Mouse (Mus musculus) heart, postnatal 14 days (tissue): ENCODE measurements around the gene Hspa13. TPM values are rescaled to one million over a fixed set of nuclear protein-coding genes. Genes with fewer than 3 reads are reported as not detected.

Experiments used
- DNase-seq, 2 experiments: peaks; one replicate each; pipeline ENCODE4 v3.0.0; 2021 to 2022
- intact Hi-C: fragments of 180-260 bp; cut with DNase I; formaldehyde crosslinking; loops from one replicate; pipeline ENCODE4 v1.15.1; 2025
- long read RNA-seq, 2 experiments: library from polyadenylated mRNA; stranded (forward); transcript quantifications; one replicate each; pipeline ENCODE4 v2.0.0; 2021
- microRNA-seq, 2 experiments: library from miRNA; unstranded; fragments of <30 nt; microRNA quantifications; one replicate each; pipeline ENCODE4 v1.2.0; 2021 to 2022
- total RNA-seq, 2 experiments: library from RNA; stranded (reverse); gene quantifications; 2 replicates each; pipeline ENCODE4 v1.2.3; 2021

Gene Hspa13
- total RNA-seq = 10 to 100 TPM; 13.3 to 13.7 TPM
- long read RNA-seq, experiment 1, full-length matches to known transcripts = 8 of 11 reads
- long read RNA-seq, experiment 1, partial matches to known transcripts = 0 of 11 reads
- long read RNA-seq, experiment 1, other reads (novel, unspliced or antisense) = 3 of 11 reads
- long read RNA-seq, experiment 2, full-length matches to known transcripts = 8 of 13 reads
- long read RNA-seq, experiment 2, partial matches to known transcripts = 1 of 13 reads
- long read RNA-seq, experiment 2, other reads (novel, unspliced or antisense) = 4 of 13 reads

- intact Hi-C loops = loop anchor here (5.0 to 10.0 kb wide), 3 partner anchors 436 to 1018 kb away; partner anchors contain the start of gene Nrip1
- DNase-seq = peak; percentile 95 to 97
These were observed at the start of gene Hspa13 for GRCm38 (mm10) chr16:75766388-75767249. TSS of gene Hspa13 (minus strand) at chr16:75767104.

DNA sequence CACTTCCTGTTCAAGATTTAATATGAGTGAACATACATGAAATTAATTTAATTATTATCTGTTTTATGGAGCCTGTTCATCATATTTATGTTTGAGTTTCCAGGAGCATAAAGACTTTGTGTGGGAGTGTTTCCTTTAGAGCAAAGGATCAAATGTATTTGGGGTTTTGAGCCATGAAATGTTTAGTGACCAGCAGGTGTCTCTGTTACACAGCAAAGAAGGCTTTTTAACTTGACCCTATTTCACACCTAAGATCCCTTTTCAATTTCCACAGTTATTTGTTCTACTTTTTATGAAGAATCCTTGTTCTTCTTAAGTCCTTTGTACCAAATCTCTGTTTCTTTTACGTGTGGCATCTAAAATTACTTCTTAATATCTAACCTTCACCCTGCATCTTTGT lies 12.4 kb upstream of the Hspa13 start:
- DNase-seq = peak in 1 of 2 experiments; percentile 12
- intact Hi-C loops = loop anchor here (5.0 to 10.0 kb wide), 2 partner anchors 246 to 1118 kb away; partner anchors contain the start of gene Samsn1

GRCm38 (mm10) chr16:75773222-75773621 lies 6.3 kb upstream of the Hspa13 start:
- DNase-seq = no peak
- intact Hi-C loops = loop anchor here (10.0 kb wide), 1 partner anchor 252 kb away; the partner anchor contains the start of gene Samsn1

DNA sequence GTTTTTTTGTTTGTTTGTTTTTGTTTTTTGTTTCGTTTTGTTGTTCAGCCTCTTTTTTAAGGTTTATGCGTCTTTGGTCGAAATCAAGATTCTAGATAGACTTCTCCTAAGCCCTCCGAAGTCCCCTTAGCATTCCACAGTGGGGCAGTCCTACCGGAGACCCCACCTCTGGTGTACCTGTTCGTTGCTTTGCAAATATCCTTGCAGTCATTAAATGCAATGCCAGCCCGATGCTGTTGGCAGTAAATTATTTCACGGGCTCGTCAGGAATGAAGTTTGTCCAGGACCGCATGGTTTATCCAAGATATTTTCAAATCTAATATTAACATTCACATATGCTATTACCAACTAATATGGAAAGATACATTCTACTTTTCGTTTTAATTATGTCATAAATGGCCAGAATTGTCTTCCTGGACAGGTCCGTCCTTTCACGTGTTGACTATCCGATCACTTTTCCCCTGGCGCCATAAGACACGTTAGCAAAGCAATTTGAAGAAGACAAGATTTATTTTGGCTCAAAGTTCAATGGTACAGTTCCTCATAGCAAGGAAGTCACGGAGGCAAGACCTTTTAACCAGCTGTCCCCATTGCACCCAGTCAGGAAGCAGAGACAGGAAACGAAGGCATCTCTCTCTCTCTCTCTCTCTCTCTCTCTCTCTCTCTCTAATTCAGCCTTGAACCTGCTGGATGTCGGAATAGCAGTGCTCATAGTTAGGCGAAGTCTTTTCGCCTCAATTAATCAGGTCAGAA lies 522 bp upstream of the Hspa13 start:
- DNase-seq = peak in 1 of 2 experiments; percentile 5
- intact Hi-C loops = loop anchor here (5.0 to 10.0 kb wide), 3 partner anchors 435 to 1017 kb away; partner anchors contain the start of gene Nrip1

DNA sequence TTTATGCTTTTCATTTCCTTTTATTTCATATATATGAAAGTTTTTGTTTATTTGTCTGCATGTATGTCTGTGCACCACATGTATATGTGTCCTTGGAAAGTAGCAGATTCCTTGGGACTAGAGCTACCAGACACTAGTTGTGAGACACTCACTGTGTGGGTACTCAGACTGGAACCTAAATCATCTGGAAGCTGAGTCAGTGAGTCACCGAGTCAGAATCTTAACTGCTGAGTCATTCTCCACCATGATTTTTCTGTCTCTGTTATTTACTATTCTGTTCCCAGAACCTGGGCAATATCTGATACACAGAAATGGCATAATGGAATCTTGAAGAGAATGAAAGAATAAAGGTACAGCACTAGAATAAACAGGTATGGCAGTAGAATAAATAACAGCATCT lies 14.0 kb downstream of the Hspa13 start:
- no peak for DNase-seq
- intact Hi-C loops = no loop called here

GRCm38 (mm10) chr16:75750103-75750502 lies 16.8 kb downstream of the Hspa13 start:
- no peak for DNase-seq
- intact Hi-C loops = no loop called here

DNA sequence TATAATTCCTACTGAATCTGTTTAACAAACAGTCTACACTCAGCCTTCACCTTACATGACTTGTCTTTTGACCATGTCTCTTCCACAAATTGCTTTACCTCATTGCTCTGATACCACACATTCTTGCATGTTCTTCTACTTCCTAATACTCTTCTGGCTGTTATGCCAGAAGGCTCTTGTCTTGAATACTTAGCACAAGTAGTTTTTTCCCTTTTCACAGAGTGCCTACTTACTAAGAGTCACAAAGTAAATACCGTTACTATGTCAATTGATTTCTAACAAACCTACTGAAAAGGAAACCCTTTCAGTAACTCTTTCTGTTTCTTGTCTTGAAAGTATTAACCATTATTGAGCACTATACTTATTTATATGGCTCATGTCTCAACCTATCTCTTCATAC lies 18.0 kb downstream of the Hspa13 start:
- no peak for DNase-seq
- intact Hi-C loops = no loop called here

DNA sequence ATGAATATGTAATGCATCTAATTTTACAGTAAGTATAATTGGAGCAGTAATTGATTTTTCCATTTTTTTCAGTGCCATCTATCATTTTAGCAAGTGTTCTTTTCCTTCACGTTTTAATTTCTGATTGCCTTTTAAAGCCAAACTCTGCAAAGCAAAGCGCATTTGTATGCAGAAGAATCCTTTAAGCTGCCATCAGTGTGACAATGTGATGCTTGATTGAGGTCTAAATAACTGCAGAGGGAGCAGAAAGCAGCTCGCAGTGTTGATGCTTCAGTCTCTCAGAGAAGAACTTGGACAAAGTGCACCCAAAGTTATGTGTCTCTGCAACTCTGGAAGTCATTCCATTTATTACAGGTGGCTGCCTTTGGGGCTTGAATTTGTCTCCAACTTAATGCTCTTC lies 22.9 kb downstream of the Hspa13 start:
- intact Hi-C loops = no loop called here
- DNase-seq = no peak

- intact Hi-C loops = no loop called here
- no peak for DNase-seq
These were observed 49.3 kb downstream of the Hspa13 start for GRCm38 (mm10) chr16:75717405-75718173.

DNA sequence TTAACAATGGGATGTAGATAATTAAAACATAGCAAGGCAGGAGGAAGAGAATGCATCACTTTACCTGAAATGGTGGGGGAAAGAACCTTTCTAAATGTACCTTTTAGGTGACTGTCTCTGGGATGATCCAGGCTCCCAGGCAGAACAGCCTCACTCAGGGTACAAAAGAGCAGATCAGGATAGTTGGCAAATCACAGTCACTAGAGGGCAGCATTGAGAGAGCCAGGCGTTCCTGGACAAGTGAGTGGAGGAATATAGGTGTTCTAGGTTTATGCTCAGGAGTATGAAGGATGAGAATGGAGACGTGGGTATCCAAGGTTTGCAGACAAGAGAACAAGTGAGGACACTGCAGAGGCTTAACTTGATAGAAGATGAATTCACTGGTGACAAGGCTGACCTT lies 70.7 kb downstream of the Hspa13 start:
- peak; percentile 13 to 54 for DNase-seq

More for the DNA sequence above, 70.7 kb downstream of the Hspa13 start:
- intact Hi-C loops = loop anchor here (5.0 kb wide), 1 partner anchor 1201 kb away; no protein-coding TSS in a partner anchor

Small RNA genes lying within 50 kb of the gene (microRNA-seq; reads per million reads assigned to microRNA genes)
- 0 reads per million in 2 experiments for gene Gm22923

Other genes with a start within 250 kb of the Hspa13 start
- not detected for gene Lipi, start 181.0 kb downstream of the Hspa13 start, total RNA-seq
- gene Rbm11, start 174.3 kb downstream of the Hspa13 start, total RNA-seq = not detected